Mouse (Mus musculus): ENCODE data around the gene Scamp3. TPM values are rescaled to one million over a fixed set of nuclear protein-coding genes. Genes with fewer than 3 reads are reported as not detected.

Scamp3 gene
- polyA plus RNA-seq, 2 experiments: 35.3 to 41.0 TPM

GRCm38 (mm10) chr3:89202253-89203141, 25.2 kb downstream of the Scamp3 start, which contains the start of gene Gba:
Gene Gba (plus strand): TSS chr3:89202928.
- H3K27ac ChIP-seq: peak within 1 kb of the TSS; percentile 38
- H3K36me3 ChIP-seq (replicated peaks; ENCODE audit: control insufficient read depth, insufficient read depth, low read depth): peaks cover 3% of the 10 kb centered on the region; the same call in 1 of the 2 replicates
- 21% methylated on average over 13 of the region's 13 CpGs for WGBS (ENCODE audit: insufficient replicate concordance)

GRCm38 (mm10) chr3:89203142-89203514, 25.9 kb downstream of the Scamp3 start:
- Histone ChIP-seq H3K4me1 (replicated peaks; ENCODE audit: control insufficient read depth in 2 of 2, insufficient read depth in 2 of 2, low read length in 1 of 2) (peaks cover 0 to 5% of the 10 kb centered on the region in 2 experiments; a peak in 3 of 4 replicates), H3K4me2 (ENCODE audit: low read depth) (peak overlapping the region; percentile 80), H3K9me3 (ENCODE audit: control insufficient read depth, low read length) (no peaks in the 10 kb centered on the region), H3K4me3 (ENCODE audit: insufficient read depth in 1 of 2, low read depth in 2 of 2, low read length in 2 of 2) (peak overlapping the region; percentile 64 to 95), H3K27me3 (ENCODE audit: control insufficient read depth, insufficient read depth, low read length) (no peaks in the 10 kb centered on the region), H3K36me3 (replicated peaks; ENCODE audit: control insufficient read depth, insufficient read depth, low read depth) (peaks cover 7% of the 10 kb centered on the region; the same call in 1 of the 2 replicates), H3K9ac (replicated peaks) (peak overlapping the region; percentile 64), H3K27ac (peak overlapping the region; percentile 38)
- 26% methylated on average over 5 of the region's 5 CpGs for WGBS (ENCODE audit: insufficient replicate concordance)
- ATAC-seq (ENCODE audit: insufficient read depth): peak; percentile 26; the same call in 1 of the 2 replicates
- DNase-seq (ENCODE audit: low read depth in 3 of 3, low spot score in 3 of 3): no peak
- TF ChIP-seq CTCF (IDR thresholded peaks at IDR 0.05; ENCODE audit: low read depth) (no peak), EP300 (IDR thresholded peaks at IDR 0.05; ENCODE audit: low read depth) (no peak)

More at GRCm38 (mm10) chr3:89202253-89203141, 25.2 kb downstream of the Scamp3 start, which contains the start of gene Gba:
- ATAC-seq (ENCODE audit: insufficient read depth) (peak; percentile 85), DNase-seq (ENCODE audit: low read depth in 3 of 3, low spot score in 3 of 3) (peak; percentile 83 to 85 (median 84))
- TF ChIP-seq EP300 (IDR thresholded peaks at IDR 0.05; ENCODE audit: low read depth) (peak; percentile 32; the same call in 1 of the 2 replicates), CTCF (IDR thresholded peaks at IDR 0.05; ENCODE audit: low read depth) (no peak)
- H3K9ac ChIP-seq (replicated peaks): peak within 1 kb of the TSS; percentile 64
- H3K9me3 ChIP-seq (ENCODE audit: control insufficient read depth, low read length): no peaks in the 10 kb centered on the region
- H3K4me2 ChIP-seq (ENCODE audit: low read depth): peak within 1 kb of the TSS; percentile 80
- peak within 1 kb of the TSS; percentile 64 to 95 for H3K4me3 ChIP-seq (ENCODE audit: insufficient read depth in 1 of 2, low read depth in 2 of 2, low read length in 2 of 2)
- H3K27me3 ChIP-seq (ENCODE audit: control insufficient read depth, insufficient read depth, low read length): no peaks in the 10 kb centered on the region
- H3K4me1 ChIP-seq (replicated peaks; ENCODE audit: control insufficient read depth in 2 of 2, insufficient read depth in 2 of 2, low read length in 1 of 2): peaks cover 0 to 5% of the 10 kb centered on the region in 2 experiments; a peak in 3 of 4 replicates

- H3K4me3 ChIP-seq (ENCODE audit: insufficient read depth in 1 of 2, low read depth in 2 of 2, low read length in 2 of 2): no peak overlapping the region
- H3K9ac ChIP-seq (replicated peaks): no peak overlapping the region
- TF ChIP-seq CTCF (IDR thresholded peaks at IDR 0.05; ENCODE audit: low read depth) (no peak), EP300 (IDR thresholded peaks at IDR 0.05; ENCODE audit: low read depth) (no peak)
- no peak overlapping the region for H3K4me2 ChIP-seq (ENCODE audit: low read depth)
- peaks cover 18% of the 10 kb centered on the region for H3K36me3 ChIP-seq (replicated peaks; ENCODE audit: control insufficient read depth, insufficient read depth, low read depth)
- H3K4me1 ChIP-seq (replicated peaks; ENCODE audit: control insufficient read depth in 2 of 2, insufficient read depth in 2 of 2, low read length in 1 of 2): peaks cover 0 to 5% of the 10 kb centered on the region in 2 experiments; a peak in 3 of 4 replicates
- no peaks in the 10 kb centered on the region for H3K27me3 ChIP-seq (ENCODE audit: control insufficient read depth, insufficient read depth, low read length)
- WGBS (ENCODE audit: insufficient replicate concordance): 84% methylated on average over 7 of the region's 7 CpGs
- ATAC-seq (ENCODE audit: insufficient read depth) (no peak), DNase-seq (ENCODE audit: low read depth in 3 of 3, low spot score in 3 of 3) (no peak)
- H3K27ac ChIP-seq: no peak overlapping the region
- no peaks in the 10 kb centered on the region for H3K9me3 ChIP-seq (ENCODE audit: control insufficient read depth, low read length)
These were observed 28.8 kb downstream of the Scamp3 start for GRCm38 (mm10) chr3:89206079-89206478.

- H3K4me3 ChIP-seq (ENCODE audit: insufficient read depth in 1 of 2, low read depth in 2 of 2, low read length in 2 of 2): no peak overlapping the region
- DNase-seq (ENCODE audit: low read depth in 3 of 3, low spot score in 3 of 3) (no peak), ATAC-seq (ENCODE audit: insufficient read depth) (no peak)
- H3K4me2 ChIP-seq (ENCODE audit: low read depth): no peak overlapping the region
- WGBS (ENCODE audit: insufficient replicate concordance): 76% methylated on average over 2 of the region's 2 CpGs
- H3K27ac ChIP-seq: no peak overlapping the region
- peaks cover 0 to 5% of the 10 kb centered on the region in 2 experiments; a peak in 3 of 4 replicates for H3K4me1 ChIP-seq (replicated peaks; ENCODE audit: control insufficient read depth in 2 of 2, insufficient read depth in 2 of 2, low read length in 1 of 2)
- H3K36me3 ChIP-seq (replicated peaks; ENCODE audit: control insufficient read depth, insufficient read depth, low read depth): peaks cover 18% of the 10 kb centered on the region
- H3K9me3 ChIP-seq (ENCODE audit: control insufficient read depth, low read length): no peaks in the 10 kb centered on the region
- no peak overlapping the region for H3K9ac ChIP-seq (replicated peaks)
- H3K27me3 ChIP-seq (ENCODE audit: control insufficient read depth, insufficient read depth, low read length): no peaks in the 10 kb centered on the region
- TF ChIP-seq EP300 (IDR thresholded peaks at IDR 0.05; ENCODE audit: low read depth) (no peak), CTCF (IDR thresholded peaks at IDR 0.05; ENCODE audit: low read depth) (no peak)
These were observed 29.4 kb downstream of the Scamp3 start for GRCm38 (mm10) chr3:89206695-89207094.

- Histone ChIP-seq H3K4me3 (ENCODE audit: insufficient read depth in 1 of 2, low read depth in 2 of 2, low read length in 2 of 2) (no peak overlapping the region), H3K4me1 (replicated peaks; ENCODE audit: control insufficient read depth in 2 of 2, insufficient read depth in 2 of 2, low read length in 1 of 2) (peaks cover 8% of the 10 kb centered on the region in 2 experiments), H3K27ac (no peak overlapping the region), H3K9ac (replicated peaks) (no peak overlapping the region), H3K4me2 (ENCODE audit: low read depth) (no peak overlapping the region), H3K27me3 (ENCODE audit: control insufficient read depth, insufficient read depth, low read length) (no peaks in the 10 kb centered on the region), H3K9me3 (ENCODE audit: control insufficient read depth, low read length) (no peaks in the 10 kb centered on the region), H3K36me3 (replicated peaks; ENCODE audit: control insufficient read depth, insufficient read depth, low read depth) (peaks cover 18% of the 10 kb centered on the region)
- ATAC-seq (ENCODE audit: insufficient read depth) (no peak), DNase-seq (ENCODE audit: low read depth in 3 of 3, low spot score in 3 of 3) (no peak)
- TF ChIP-seq CTCF (IDR thresholded peaks at IDR 0.05; ENCODE audit: low read depth) (no peak), EP300 (IDR thresholded peaks at IDR 0.05; ENCODE audit: low read depth) (no peak)
- 82% methylated on average over 13 of the region's 13 CpGs for WGBS (ENCODE audit: insufficient replicate concordance)
These were observed 30.9 kb downstream of the Scamp3 start for GRCm38 (mm10) chr3:89208075-89208657.

Measured in liver, embryonic 14.5 days (tissue).